Mouse (Mus musculus): ENCODE measurements around the gene Ywhab. TPM values are rescaled to one million over a fixed set of nuclear protein-coding genes. Genes with fewer than 3 reads are reported as not detected.

Ywhab gene
- polyA plus RNA-seq (2012; ENCODE audit: low replicate concordance), result 41.7 and 48.9 TPM in 2 replicates

DNA sequence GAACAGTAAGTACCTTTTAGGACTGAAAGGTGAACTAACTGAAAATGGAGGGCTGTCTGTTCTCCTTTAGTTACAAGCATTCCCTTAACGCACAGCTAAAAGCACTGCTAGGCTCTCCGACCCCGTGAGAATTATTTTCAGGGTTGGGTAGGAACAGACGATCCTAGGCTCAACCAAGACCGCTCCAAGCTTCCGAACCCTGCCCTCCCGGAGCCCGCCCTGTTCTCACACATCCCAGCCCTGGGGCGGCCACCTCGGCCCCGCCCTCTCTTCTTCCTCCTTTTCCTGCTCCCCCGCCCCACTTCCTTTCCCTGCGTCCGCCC is at the start of gene Ywhab:
TSS of gene Ywhab (plus strand) at position 307 of the 323 bp plus-strand sequence.

GRCm38 (mm10) chr2:164025150-164025549 is 30.4 kb downstream of the Ywhab start, which contains the start of gene Pabpc1l:
Gene Pabpc1l, plus strand, starts transcription at chr2:164025450.

Other genes starting within 250 kb of the Ywhab start
- 8.4 and 21.7 TPM in 2 replicates for gene Ada, start 244.7 kb upstream of the Ywhab start, polyA plus RNA-seq (2012; ENCODE audit: low replicate concordance)
- 0.89 and 1.5 TPM in 2 replicates for gene Ccn5, start 174.1 kb upstream of the Ywhab start, polyA plus RNA-seq (2012; ENCODE audit: low replicate concordance)
- gene Kcnk15, start 141.3 kb upstream of the Ywhab start, polyA plus RNA-seq (2012; ENCODE audit: low replicate concordance), result not detected in 2 replicates
- gene Rims4, start 76.3 kb upstream of the Ywhab start, polyA plus RNA-seq (2012; ENCODE audit: low replicate concordance), result not detected in 2 replicates
- not detected in 2 replicates for gene Pabpc1l, start 30.5 kb downstream of the Ywhab start, polyA plus RNA-seq (2012; ENCODE audit: low replicate concordance)
- gene Stk4, start 75.4 kb downstream of the Ywhab start, polyA plus RNA-seq (2012; ENCODE audit: low replicate concordance), result 7.5 and 23.7 TPM in 2 replicates
- gene Tomm34, start 76.2 kb downstream of the Ywhab start, polyA plus RNA-seq (2012; ENCODE audit: low replicate concordance), result 32.5 and 38.0 TPM in 2 replicates
- 0.08 and 0.16 TPM in 2 replicates for gene Kcns1, start 176.2 kb downstream of the Ywhab start, polyA plus RNA-seq (2012; ENCODE audit: low replicate concordance)
- not detected in 2 replicates for gene Wfdc5, start 187.8 kb downstream of the Ywhab start, polyA plus RNA-seq (2012; ENCODE audit: low replicate concordance)
- 0.25 TPM in 1 of 2 replicates, not detected in the other for gene Wfdc12, start 195.6 kb downstream of the Ywhab start, polyA plus RNA-seq (2012; ENCODE audit: low replicate concordance)
- not detected in 2 replicates for gene Wfdc15a, start 205.2 kb downstream of the Ywhab start, polyA plus RNA-seq (2012; ENCODE audit: low replicate concordance)
- gene Wfdc15b, start 226.7 kb downstream of the Ywhab start, polyA plus RNA-seq (2012; ENCODE audit: low replicate concordance), result not detected in 2 replicates
- gene Svs2, start 243.5 kb downstream of the Ywhab start, polyA plus RNA-seq (2012; ENCODE audit: low replicate concordance), result not detected in 2 replicates